Mouse (Mus musculus) liver (tissue): ENCODE measurements around the gene Hadhb.

Experiments used
- DNase-seq: peaks from one replicate; pipeline ENCODE4 v3.0.0-alpha.2; 2020; ENCODE audit warnings: mixed read lengths

Gene Hadhb

GRCm38 (mm10) chr5:30154474-30155394, at the start of gene Hadhb, which contains the start of gene Hadha:
Gene Hadhb, plus strand, starts transcription at chr5:30155248.
Gene Hadha, minus strand, starts transcription at chr5:30155162.
- peak; percentile 94 for DNase-seq

DNA sequence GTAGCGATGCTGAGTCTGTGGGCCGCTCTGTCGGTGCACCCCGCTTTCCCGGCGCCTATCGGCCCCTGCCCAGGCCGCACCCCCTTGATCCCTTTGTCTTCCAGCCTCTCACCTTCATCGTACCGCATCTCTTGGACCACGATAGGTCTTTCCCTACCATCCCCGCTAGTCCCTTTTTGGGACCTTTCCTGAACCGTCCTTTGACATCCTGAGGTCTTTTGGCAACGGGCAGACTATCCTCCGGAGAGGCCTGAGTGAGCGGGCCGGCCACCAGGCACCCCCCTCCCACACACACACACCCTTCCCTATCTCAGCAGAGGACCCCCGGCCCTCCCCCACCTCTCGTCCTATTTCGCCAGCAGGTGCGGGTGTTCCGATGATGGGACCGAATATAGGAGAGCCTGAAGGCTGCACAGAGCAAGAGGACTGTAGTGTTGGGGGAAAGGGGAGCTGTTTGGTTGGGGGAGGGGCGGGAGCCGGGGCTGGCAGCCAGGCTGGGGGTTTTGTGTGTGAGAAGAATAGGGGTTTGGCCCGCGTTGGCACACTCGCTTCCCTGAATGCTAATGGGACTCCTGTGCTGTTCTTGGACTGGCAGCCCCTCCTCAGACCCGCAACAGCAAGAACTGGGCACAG, 49.3 kb upstream of the Hadhb start, which contains the start of gene 3110082J24Rik:
TSS of gene 3110082J24Rik (minus strand) at position 419 of the 633 bp plus-strand sequence.
- no peak for DNase-seq

DNA sequence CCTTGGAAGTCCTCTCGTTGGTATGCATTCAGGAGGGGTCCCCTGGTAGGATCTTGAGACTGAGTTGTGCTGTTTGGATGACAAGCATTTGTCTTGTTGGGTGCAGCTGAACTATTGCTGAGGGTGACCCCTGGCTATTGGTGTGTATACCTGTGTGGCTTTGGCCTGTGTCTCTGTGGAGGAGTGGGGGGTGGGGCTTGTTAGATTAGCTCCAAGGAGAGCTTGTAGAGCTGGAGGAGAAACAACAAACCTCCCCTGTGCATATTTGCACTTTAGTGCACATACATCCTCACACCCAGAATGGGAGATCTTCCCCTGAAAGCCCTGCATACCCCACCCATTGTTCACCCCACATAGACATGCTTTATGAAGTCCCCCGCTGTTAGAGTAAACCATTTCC, 48.3 kb upstream of the Hadhb start:
- DNase-seq: no peak

DNA sequence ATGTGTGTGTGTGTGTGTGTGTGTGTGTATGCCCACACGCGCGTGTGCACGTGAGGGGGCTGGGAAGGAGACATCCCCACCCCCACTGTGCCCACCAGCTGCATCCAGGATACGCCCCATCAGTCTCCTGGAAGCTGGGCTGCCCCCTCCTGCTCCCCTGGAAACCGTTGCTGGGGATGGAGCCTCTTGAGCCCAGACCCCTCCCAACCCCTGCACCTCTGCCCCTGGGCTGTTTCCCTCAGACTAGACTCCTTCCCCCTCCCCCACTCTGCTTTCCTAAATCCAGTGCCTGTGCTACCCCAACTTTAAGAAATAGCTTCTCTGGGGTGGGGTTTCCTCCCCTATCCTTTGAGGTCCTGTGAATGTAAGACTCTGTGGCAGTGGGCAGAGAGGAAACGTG, 47.9 kb upstream of the Hadhb start:
- DNase-seq: no peak

DNA sequence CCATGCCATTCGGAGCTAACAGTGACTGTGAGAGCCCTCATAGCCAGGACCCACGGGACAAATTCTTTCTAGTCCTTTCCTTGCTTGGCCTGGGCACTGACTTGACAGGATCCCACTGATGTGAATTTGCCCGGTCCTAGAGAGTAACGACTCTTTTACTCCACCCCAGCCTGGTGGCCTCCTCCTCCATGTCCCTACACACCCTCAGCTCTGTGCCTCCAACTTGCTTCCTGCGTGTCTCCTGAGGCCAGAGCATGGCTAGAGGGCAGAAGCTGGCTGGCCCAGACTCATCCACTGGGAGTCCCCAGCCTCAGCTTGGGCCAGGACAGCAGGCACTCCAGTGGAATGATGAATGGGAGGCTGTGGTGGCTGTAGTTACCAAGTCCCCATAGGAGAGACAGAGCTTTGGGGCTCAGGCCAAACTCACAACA, 47.4 kb upstream of the Hadhb start:
- DNase-seq: no peak

- no peak for DNase-seq
Measured at GRCm38 (mm10) chr5:30108233-30108632, 46.8 kb upstream of the Hadhb start.

DNA sequence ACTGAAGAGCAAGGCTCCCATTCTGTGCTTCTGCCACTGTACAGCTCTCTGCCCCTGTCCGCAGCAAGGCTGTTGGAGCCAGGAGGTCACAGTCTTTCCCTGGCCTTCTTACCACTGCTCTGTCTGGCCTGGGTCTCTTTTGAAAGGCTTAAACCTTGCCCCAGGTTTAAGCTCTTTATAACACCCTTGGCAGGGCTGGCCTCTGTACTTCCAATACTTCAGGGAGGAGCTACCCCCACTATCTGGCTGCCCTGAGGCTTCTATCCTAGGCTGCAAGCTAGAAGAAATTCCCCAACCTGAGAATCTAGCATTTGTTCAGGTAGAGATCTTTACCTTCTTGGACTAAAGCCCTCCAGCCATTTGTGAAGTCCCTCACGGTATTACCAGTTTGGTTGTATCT, 45.1 kb upstream of the Hadhb start:
- no peak for DNase-seq

DNA sequence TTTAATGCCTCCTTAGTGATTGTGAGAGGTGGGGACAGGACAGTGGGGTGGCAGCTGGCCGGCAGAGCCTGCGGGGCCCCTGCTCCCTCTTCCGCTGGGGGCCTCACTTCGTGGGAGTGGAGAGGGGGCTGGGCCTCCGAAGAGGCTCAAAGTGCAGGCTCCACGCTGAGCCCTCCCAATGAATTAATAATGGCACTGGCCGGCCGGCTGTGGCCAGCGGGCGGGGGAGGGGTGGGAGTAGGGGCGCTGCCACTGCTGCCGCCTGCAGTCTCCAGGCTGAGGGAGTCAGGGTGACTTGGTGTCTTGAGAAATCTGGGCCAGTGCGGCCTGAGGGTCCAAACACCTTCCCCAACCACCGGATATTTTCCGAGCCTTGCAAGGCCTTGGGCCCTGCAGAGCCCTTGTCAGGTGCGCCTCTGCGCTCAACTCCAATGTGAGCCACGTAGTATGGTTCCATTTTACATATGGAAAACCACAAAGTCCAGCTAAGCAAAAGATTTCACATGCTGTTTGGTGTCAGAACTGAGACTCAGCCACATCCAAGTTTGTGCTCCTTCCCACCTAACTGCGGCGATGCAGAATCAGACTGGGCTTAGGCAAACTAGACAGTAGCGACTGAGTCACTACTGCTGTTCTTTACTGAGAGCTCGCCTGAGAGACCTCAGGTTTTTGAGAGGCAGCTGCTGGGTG, 44.5 kb upstream of the Hadhb start:
- DNase-seq: peak; percentile 23

DNA sequence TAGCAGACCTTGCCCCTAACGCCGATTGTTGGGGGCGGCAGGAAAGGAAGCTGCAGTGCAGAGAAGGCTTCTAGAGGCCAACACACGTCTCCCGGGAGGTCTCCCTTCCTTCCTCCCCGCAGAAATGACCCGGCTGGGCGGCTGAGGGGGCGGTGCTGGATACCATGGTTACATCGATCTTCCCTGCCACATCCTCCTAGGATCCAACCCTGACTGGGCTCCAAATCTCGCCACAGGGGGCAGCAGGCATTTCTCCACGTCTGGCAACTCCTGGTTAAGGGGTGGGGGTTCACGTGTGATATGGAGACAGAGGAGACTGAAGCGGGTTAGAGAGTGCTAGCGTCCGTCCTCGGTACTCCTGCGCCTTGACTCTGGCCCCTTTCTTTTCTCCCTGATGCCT, 43.9 kb upstream of the Hadhb start:
- peak; percentile 57 for DNase-seq

GRCm38 (mm10) chr5:30111771-30112170, 43.3 kb upstream of the Hadhb start:
- DNase-seq: no peak

GRCm38 (mm10) chr5:30112533-30113068, 42.4 kb upstream of the Hadhb start:
- DNase-seq: no peak

DNA sequence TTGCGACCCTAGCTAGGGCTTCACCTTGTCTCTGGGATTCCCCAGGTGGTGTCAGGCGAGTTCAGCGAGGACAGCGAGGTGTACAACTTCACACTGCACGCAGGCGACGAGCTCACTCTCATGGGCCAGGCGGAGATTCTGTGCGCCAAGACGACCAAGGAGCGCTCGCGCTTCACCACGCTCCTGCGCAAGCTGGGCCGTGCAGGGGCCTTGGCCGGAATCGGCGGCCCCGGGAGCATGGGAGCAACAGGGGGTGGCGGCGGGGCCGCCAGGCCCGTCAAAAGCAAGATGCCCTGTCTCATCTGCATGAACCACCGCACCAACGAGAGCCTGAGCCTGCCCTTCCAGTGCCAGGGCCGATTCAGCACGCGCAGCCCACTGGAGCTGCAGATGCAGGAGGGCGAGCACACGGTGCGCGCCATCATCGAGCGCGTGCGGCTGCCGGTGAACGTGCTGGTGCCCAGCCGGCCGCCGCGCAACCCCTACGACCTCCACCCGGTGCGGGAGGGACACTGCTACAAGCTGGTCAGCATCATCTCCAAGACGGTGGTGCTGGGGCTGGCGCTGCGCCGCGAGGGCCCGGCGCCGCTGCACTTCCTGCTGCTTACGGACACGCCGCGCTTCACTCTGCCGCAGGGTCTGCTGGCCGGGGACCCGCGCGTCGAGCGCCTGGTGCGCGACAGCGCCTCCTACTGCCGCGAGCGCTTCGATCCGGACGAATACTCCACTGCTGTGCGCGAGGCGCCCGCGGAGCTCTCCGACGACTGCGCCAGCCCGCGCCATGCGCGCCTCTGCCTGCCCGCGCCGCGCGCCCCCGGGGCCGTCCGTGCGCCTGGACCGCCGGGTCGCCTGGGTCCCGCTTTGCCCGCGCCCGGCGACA, 40.9 kb upstream of the Hadhb start:
- DNase-seq: peak; percentile 70

GRCm38 (mm10) chr5:30114761-30115140, 40.3 kb upstream of the Hadhb start:
- DNase-seq: no peak

GRCm38 (mm10) chr5:30115718-30116117, 39.3 kb upstream of the Hadhb start:
- DNase-seq: no peak

GRCm38 (mm10) chr5:30118018-30118417, 37.0 kb upstream of the Hadhb start:
- DNase-seq: no peak

- DNase-seq: no peak
Measured at GRCm38 (mm10) chr5:30119163-30119562, 35.9 kb upstream of the Hadhb start.

DNA sequence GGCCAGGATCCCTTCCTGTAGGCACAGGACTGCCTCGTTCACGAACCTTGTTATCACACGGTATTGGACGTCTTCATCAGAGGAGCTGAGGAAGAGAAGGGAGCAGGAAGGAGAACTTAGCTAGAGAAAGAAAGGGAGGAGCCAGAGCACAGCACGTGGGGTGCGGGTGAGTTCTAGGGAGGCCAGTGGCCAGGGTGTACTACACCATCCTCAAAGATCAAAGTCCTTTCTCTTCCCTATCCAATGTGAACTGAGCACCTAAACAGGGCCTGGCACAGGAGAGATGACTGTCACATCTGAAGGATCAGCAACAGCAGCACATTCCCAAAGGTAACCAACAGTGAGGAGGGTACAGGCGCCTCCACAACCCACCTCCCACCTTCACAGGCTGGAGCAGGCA, 34.9 kb upstream of the Hadhb start:
- DNase-seq: no peak

DNA sequence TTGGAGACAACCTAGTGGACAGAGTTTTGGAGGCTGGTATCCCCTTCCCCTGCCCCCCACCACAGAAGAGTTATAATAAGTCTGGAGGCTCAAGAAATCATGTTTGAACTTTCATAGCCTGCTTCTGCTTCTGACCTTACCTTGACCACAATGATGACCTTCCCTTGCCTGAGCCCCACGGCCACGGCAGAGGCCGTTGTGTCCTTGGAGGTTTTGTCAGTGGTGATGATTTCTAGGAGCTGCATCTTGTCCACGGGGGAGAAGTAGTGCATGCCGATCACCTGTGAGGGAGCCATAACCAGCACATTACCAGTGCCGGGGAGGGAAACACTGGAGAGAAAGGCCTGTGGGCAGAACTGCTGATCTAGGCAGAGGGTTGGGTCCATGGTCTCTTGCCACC, 32.6 kb upstream of the Hadhb start:
- no peak for DNase-seq

- DNase-seq: peak; percentile 27
Measured at GRCm38 (mm10) chr5:30125587-30125986, 29.5 kb upstream of the Hadhb start.

GRCm38 (mm10) chr5:30126756-30127155, 28.3 kb upstream of the Hadhb start:
- no peak for DNase-seq

DNA sequence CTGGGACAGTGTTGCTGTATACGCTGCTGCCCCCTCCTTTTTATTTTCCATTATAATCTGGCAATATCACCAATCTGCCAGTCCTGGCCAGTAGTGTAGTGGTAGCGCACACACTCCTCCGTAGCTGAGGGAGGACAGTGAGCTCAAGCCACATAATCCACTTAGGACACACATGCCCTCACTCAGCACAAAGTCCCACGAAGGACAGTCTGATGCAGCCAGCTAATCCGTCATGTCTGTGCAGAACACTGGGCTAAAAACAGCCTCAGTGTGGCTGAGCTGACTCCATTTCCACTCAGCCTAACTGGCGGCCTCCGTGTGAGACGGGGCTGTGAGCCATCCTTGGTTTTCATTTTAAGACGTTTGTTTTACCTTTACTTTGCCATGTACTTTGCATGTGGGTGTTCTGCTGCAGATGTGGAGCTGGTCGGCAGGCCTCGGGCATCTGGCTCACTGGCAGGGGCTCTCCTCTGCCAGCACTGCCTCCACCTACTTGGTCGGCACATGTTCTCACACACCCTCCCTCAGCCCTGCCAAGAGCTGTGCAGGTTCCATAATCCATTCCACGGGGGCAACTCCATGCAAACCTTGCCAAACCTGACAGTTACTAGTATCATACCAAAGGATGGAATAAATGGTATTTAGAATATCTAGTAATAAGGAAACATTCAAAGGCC, 27.0 kb upstream of the Hadhb start:
- DNase-seq: no peak

GRCm38 (mm10) chr5:30128680-30129079, 26.4 kb upstream of the Hadhb start:
- DNase-seq: no peak
